Mouse (Mus musculus) thymus, adult 2 months (tissue): ENCODE data around the gene Pla2g2c.

Experiments
- CTCF ChIP-seq: fragments of 200-500 bp; IDR thresholded peaks from 2 replicates; pipeline ENCODE4 v1.5.1; 2012; ENCODE audit warnings: mild to moderate bottlenecking, control low read depth, low read length, moderate library complexity, borderline replicate concordance; ENCODE audit not compliant: control insufficient read depth, poor library complexity, insufficient read depth; ENCODE audit errors: extremely low read depth
- POLR2A ChIP-seq: fragments of 200-500 bp; IDR thresholded peaks from 2 replicates; pipeline ENCODE4 v1.6.1; 2012; ENCODE audit warnings: mild to moderate bottlenecking, low read length, control low read depth, moderate library complexity; ENCODE audit not compliant: control insufficient read depth, poor library complexity, insufficient read depth; ENCODE audit errors: extremely low read depth

DNA sequence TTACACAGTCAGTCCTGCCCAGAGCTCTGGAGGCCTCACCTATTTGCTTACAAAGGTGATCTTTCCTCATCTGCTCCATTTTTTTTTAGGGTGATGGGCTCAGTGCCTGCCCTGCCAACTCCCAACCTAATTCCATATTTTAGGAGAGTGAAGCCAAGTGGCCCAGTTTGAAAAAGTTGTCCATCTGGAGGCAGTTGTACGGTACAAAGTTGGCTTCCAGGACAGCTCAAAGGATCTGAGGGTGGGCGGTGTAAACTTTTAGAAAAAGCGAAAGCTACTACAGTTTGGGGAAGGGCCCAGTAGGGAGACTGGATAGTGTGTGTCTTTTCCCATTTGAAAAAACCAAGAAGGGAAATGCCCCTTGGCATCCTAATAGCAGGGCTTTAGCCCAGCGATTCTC lies 10.3 kb downstream of the Pla2g2c start:
- TF ChIP-seq CTCF, result no peak
- no peak for TF ChIP-seq POLR2A
